Mouse (Mus musculus) gastrocnemius, adult 2 months (tissue): ENCODE measurements at regions not wholly inside any gene's neighbourhood (a gene's known extent, or its start where the extent isn't known, plus 50 kb on each side); places are given as distances from the start of the nearest gene placed in this dataset.

Experiments used
- DNase-seq: peaks from one replicate; pipeline ENCODE4 v3.0.0; 2022
- H3K27ac ChIP-seq: fragments of 200-600 bp; 2 replicates; pipeline ENCODE4 v1.8.1; 2022; ENCODE audit warnings: mild to moderate bottlenecking
- H3K4me3 ChIP-seq: fragments of 200-600 bp; 2 replicates; pipeline ENCODE4 v1.8.1; 2022; ENCODE audit warnings: mild to moderate bottlenecking, moderate library complexity
- CTCF ChIP-seq: fragments of 200-600 bp; IDR thresholded peaks from 2 replicates; pipeline ENCODE4 v1.8.1; 2022; ENCODE audit warnings: antibody characterized with exemption, mild to moderate bottlenecking, moderate library complexity
- intact Hi-C: fragments of 180-260 bp; cut with DNase I; formaldehyde crosslinking; loops from one replicate; pipeline ENCODE4 v1.15.1; 2025

GRCm38 (mm10) chr9:92882251-92882832, 340.3 kb downstream of the Plod2 start:
- TF ChIP-seq CTCF = no peak
- Histone ChIP-seq H3K27ac (no peak overlapping the region), H3K4me3 (no peak overlapping the region)
- intact Hi-C loops = no loop called here
- no peak for DNase-seq

GRCm38 (mm10) chr9:92890063-92890462, 348.0 kb downstream of the Plod2 start:
- TF ChIP-seq CTCF = no peak
- no peak for DNase-seq
- Histone ChIP-seq H3K27ac (no peak overlapping the region), H3K4me3 (no peak overlapping the region)
- intact Hi-C loops = no loop called here

- no peak for DNase-seq
- Histone ChIP-seq H3K27ac (no peak overlapping the region), H3K4me3 (no peak overlapping the region)
- no peak for TF ChIP-seq CTCF
- intact Hi-C loops = no loop called here
Observed at GRCm38 (mm10) chr9:92899733-92900132, 357.7 kb downstream of the Plod2 start.

- no peak for DNase-seq
- Histone ChIP-seq H3K4me3 (no peak overlapping the region), H3K27ac (no peak overlapping the region)
- intact Hi-C loops = no loop called here
- no peak for TF ChIP-seq CTCF
Observed at GRCm38 (mm10) chr9:92907102-92907501, 365.1 kb downstream of the Plod2 start.

- TF ChIP-seq CTCF = no peak
Observed at GRCm38 (mm10) chr9:92919396-92919795, 377.4 kb downstream of the Plod2 start.

GRCm38 (mm10) chr9:92930231-92930966, 388.4 kb downstream of the Plod2 start:
- no peak for DNase-seq
- TF ChIP-seq CTCF = no peak

More at GRCm38 (mm10) chr9:92919396-92919795, 377.4 kb downstream of the Plod2 start:
- Histone ChIP-seq H3K4me3 (no peak overlapping the region), H3K27ac (no peak overlapping the region)
- intact Hi-C loops = no loop called here
- DNase-seq = no peak

GRCm38 (mm10) chr9:92937802-92938201, 395.8 kb downstream of the Plod2 start:
- no peak overlapping the region for H3K4me3 ChIP-seq
- no peak for DNase-seq
- H3K27ac ChIP-seq = no peak overlapping the region
- intact Hi-C loops = no loop called here
- TF ChIP-seq CTCF = no peak

More at GRCm38 (mm10) chr9:92930231-92930966, 388.4 kb downstream of the Plod2 start:
- no peak overlapping the region for H3K4me3 ChIP-seq
- H3K27ac ChIP-seq = no peak overlapping the region
- intact Hi-C loops = no loop called here

GRCm38 (mm10) chr9:92950092-92950491, 408.1 kb downstream of the Plod2 start:
- TF ChIP-seq CTCF = no peak
- no peak overlapping the region for H3K4me3 ChIP-seq
- intact Hi-C loops = no loop called here
- DNase-seq = no peak
- no peak overlapping the region for H3K27ac ChIP-seq

GRCm38 (mm10) chr9:92963275-92963674, 421.3 kb downstream of the Plod2 start:
- Histone ChIP-seq H3K27ac (no peak overlapping the region), H3K4me3 (no peak overlapping the region)
- no peak for TF ChIP-seq CTCF

GRCm38 (mm10) chr9:92991759-92992158, 449.7 kb downstream of the Plod2 start:
- no peak for TF ChIP-seq CTCF
- no peak for DNase-seq
- no peak overlapping the region for H3K4me3 ChIP-seq
- intact Hi-C loops = no loop called here
- no peak overlapping the region for H3K27ac ChIP-seq

More at GRCm38 (mm10) chr9:92963275-92963674, 421.3 kb downstream of the Plod2 start:
- no peak for DNase-seq
- intact Hi-C loops = no loop called here

- H3K4me3 ChIP-seq = no peak overlapping the region
- TF ChIP-seq CTCF = no peak
- intact Hi-C loops = no loop called here
- no peak for DNase-seq
- no peak overlapping the region for H3K27ac ChIP-seq
Observed at GRCm38 (mm10) chr9:92996156-92996555, 454.1 kb downstream of the Plod2 start.

- DNase-seq = no peak
- TF ChIP-seq CTCF = no peak
- Histone ChIP-seq H3K27ac (no peak overlapping the region), H3K4me3 (no peak overlapping the region)
- intact Hi-C loops = no loop called here
Observed at GRCm38 (mm10) chr9:93005182-93005953, 463.3 kb downstream of the Plod2 start.
